Mouse (Mus musculus) bone marrow macrophage, adult 2 months (primary cell): Measurements from ENCODE around the gene Spint1.

ENCODE experiments used
- CTCF ChIP-seq: IDR thresholded peaks from 2 replicates; pipeline ENCODE4 v1.5.1; 2012; ENCODE audit warnings: low read depth, mild to moderate bottlenecking, low read length, moderate library complexity
- POLR2A ChIP-seq: IDR thresholded peaks from 2 replicates; pipeline ENCODE4 v1.6.1; 2012; ENCODE audit warnings: mild to moderate bottlenecking, low read depth, low read length, borderline replicate concordance

- TF ChIP-seq CTCF: no peak
- no peak for TF ChIP-seq POLR2A
Observed at GRCm38 (mm10) chr2:119240819-119241186, 3.6 kb downstream of the Spint1 start.
